Mouse (Mus musculus) small intestine, adult 2 months (tissue): ENCODE measurements around the gene Csk.

Experiments
- CTCF ChIP-seq: fragments of 200-500 bp; IDR thresholded peaks from 2 replicates; pipeline ENCODE4 v1.5.1; 2012; ENCODE audit warnings: low read depth, mild to moderate bottlenecking, control low read depth, inconsistent platforms, low read length, moderate library complexity, mixed read lengths; ENCODE audit not compliant: insufficient replicate concordance, insufficient read length; ENCODE audit errors: extremely low read depth
- POLR2A ChIP-seq: fragments of 200-500 bp; IDR thresholded peaks from 2 replicates; pipeline ENCODE4 v1.6.1; 2012; ENCODE audit warnings: low read depth, mild to moderate bottlenecking, control low read depth, inconsistent platforms, low read length, moderate library complexity

DNA sequence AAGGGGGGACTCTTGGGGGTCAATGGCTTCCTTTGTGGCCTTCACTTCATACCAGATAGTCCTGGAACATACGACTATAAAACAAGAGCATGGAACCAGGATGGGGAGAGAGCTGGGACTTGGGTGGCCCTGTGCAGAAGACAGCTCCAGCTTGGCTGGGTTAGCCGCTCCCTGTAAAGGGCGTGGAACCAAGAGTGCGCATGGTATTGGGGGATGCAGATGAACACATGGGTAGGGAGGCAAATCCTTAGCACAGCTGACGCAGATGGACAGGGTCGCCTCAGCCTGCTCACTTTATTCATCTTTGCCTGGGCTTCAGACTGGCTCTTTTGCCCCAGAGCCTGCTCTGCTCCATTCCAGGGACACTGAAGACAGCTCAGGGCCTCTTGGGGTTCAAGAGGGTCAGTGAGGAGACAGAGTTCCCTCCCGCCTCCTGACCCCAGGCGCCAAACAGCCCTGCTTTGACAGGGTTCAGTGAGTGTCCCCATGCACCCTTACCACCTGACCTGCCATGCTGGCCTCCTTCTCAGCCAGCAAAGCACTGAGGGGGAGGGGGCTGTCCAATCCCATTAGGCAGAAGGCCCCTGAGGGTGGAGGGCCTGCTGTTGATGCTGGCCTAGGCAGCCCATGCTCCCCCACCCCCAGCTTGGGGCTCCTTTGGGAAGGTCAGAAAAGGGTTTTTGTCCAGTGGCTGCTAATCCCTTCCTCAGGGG, 54.4 kb downstream of the Csk start:
- TF ChIP-seq POLR2A (no peak), CTCF (no peak)
